Mouse (Mus musculus) kidney, postnatal 14 days (tissue): ENCODE results near the gene Idh3b.
A peak's percentile ranks its signal among the peaks of the same experiment; 100 is the strongest.

Experiments
- DNase-seq: peaks from one replicate; pipeline ENCODE4 v3.0.0; 2022; ENCODE audit warnings: mixed read lengths

The Idh3b gene

GRCm38 (mm10) chr2:130283854-130284654 is at the start of gene Idh3b:
Idh3b (minus strand) TSS chr2:130284547.
- DNase-seq, result peak; percentile 93

- no peak for DNase-seq
These were observed 45.2 kb upstream of the Idh3b start for GRCm38 (mm10) chr2:130329502-130329901.

GRCm38 (mm10) chr2:130327057-130327456 is 42.7 kb upstream of the Idh3b start:
- no peak for DNase-seq

GRCm38 (mm10) chr2:130303014-130303413 is 18.7 kb upstream of the Idh3b start:
- no peak for DNase-seq

GRCm38 (mm10) chr2:130297580-130297979 is 13.2 kb upstream of the Idh3b start:
- DNase-seq, result no peak

- no peak for DNase-seq
These were observed 11.9 kb upstream of the Idh3b start for GRCm38 (mm10) chr2:130296134-130296745.

- DNase-seq, result peak; percentile 65
These were observed 11.2 kb upstream of the Idh3b start for GRCm38 (mm10) chr2:130295331-130296133.

GRCm38 (mm10) chr2:130294936-130295277 is 10.6 kb upstream of the Idh3b start, which contains the start of gene Ebf4:
Ebf4 (plus strand) TSS chr2:130295169.
- peak; percentile 75 for DNase-seq

GRCm38 (mm10) chr2:130294218-130294935 is 10.0 kb upstream of the Idh3b start:
- no peak for DNase-seq

GRCm38 (mm10) chr2:130293486-130293885 is 9.1 kb upstream of the Idh3b start:
- DNase-seq, result peak; percentile 15

- no peak for DNase-seq
These were observed 8.7 kb upstream of the Idh3b start for GRCm38 (mm10) chr2:130293009-130293408.

- DNase-seq, result peak; percentile 80
These were observed 7.1 kb upstream of the Idh3b start for GRCm38 (mm10) chr2:130291434-130291833.

- DNase-seq, result no peak
These were observed 4.7 kb upstream of the Idh3b start for GRCm38 (mm10) chr2:130289086-130289485.

- no peak for DNase-seq
These were observed 3.5 kb downstream of the Idh3b start for GRCm38 (mm10) chr2:130280818-130281217.

- DNase-seq, result no peak
These were observed 4.1 kb downstream of the Idh3b start for GRCm38 (mm10) chr2:130280224-130280623.

GRCm38 (mm10) chr2:130279600-130280091 is 4.7 kb downstream of the Idh3b start:
- DNase-seq, result no peak

GRCm38 (mm10) chr2:130275649-130276048 is 8.7 kb downstream of the Idh3b start:
- peak; percentile 49 for DNase-seq

- DNase-seq, result no peak
These were observed 9.5 kb downstream of the Idh3b start for GRCm38 (mm10) chr2:130274862-130275261.

GRCm38 (mm10) chr2:130274149-130274861 is 10.0 kb downstream of the Idh3b start, which contains the start of gene Nop56:
Nop56 (plus strand) TSS chr2:130274430.
- peak; percentile 99 for DNase-seq

- DNase-seq, result no peak
These were observed 10.6 kb downstream of the Idh3b start for GRCm38 (mm10) chr2:130273732-130274131.

- no peak for DNase-seq
These were observed 16.3 kb downstream of the Idh3b start for GRCm38 (mm10) chr2:130268074-130268473.

- DNase-seq, result no peak
These were observed 18.8 kb downstream of the Idh3b start for GRCm38 (mm10) chr2:130265520-130265919.
